ENCODE assay signal across 8 mouse cellular contexts in genomic region chr2:168128211-168128859, GRCm38 (mm10). TPM values are rescaled to one million over a fixed set of nuclear protein-coding genes. Genes with fewer than 3 reads are reported as not detected.
A peak's percentile ranks its signal among the peaks of the same experiment; 100 is the strongest.
DNase-seq lines count a peak whose midpoint lies in the region; ATAC-seq and TF ChIP-seq lines count a peak whose summit lies in the region.

No protein-coding gene starts in this region.

- H3K9me3 ChIP-seq in heart, embryonic 11.5 days (replicated peaks; ENCODE audit: control insufficient read depth, low read length) = no peaks in the 10 kb centered on the region
- no peaks in the 10 kb centered on the region for H3K9me3 ChIP-seq in kidney, embryonic 15.5 days (replicated peaks)
- H3K9me3 ChIP-seq in limb, embryonic 15.5 days = no peaks in the 10 kb centered on the region

- 0 out of 2 replicates have a peak overlapping the region, but pooled peaks have one; percentile 11 for H3K4me2 ChIP-seq in heart, embryonic 11.5 days
- H3K4me2 ChIP-seq in kidney, embryonic 15.5 days = no peak overlapping the region
- no peak overlapping the region for H3K4me2 ChIP-seq in limb, embryonic 15.5 days

- no peak overlapping the region for H3K27ac ChIP-seq in bone marrow, adult 2 months (ENCODE audit: control insufficient read depth, insufficient read depth, low read depth, low read length, poor library complexity)
- no peak overlapping the region for H3K27ac ChIP-seq in embryonic fibroblast, embryonic 13.5 days (ENCODE audit: insufficient read depth, low read length)
- peak overlapping the region; percentile 42; the same call in 1 of the 2 replicates for H3K27ac ChIP-seq in heart, embryonic 11.5 days (ENCODE audit: low read depth, low read length)
- H3K27ac ChIP-seq in kidney, embryonic 15.5 days = peak overlapping the region; percentile 56
- peak overlapping the region; percentile 72 for H3K27ac ChIP-seq in limb, embryonic 15.5 days

- peak; percentile 94 for DNase-seq in 416B (ENCODE audit: low read depth)
- DNase-seq in spleen, postnatal 4 days (ENCODE audit: low spot score in 2 of 2) = peak; percentile 81 to 91

- no peaks in the 10 kb centered on the region for H3K36me3 ChIP-seq in heart, embryonic 11.5 days (ENCODE audit: control insufficient read depth, insufficient read depth, low read length)
- no peaks in the 10 kb centered on the region for H3K36me3 ChIP-seq in kidney, embryonic 15.5 days
- H3K36me3 ChIP-seq in limb, embryonic 15.5 days = no peaks in the 10 kb centered on the region

- peak; percentile 76 for ATAC-seq in heart, embryonic 11.5 days (replicated peaks; ENCODE audit: insufficient number of reproducible peaks, low FRiP score, low TSS enrichment)
- ATAC-seq in kidney, embryonic 15.5 days (replicated peaks; ENCODE audit: low FRiP score) = peak; percentile 80
- ATAC-seq in limb, embryonic 15.5 days (ENCODE audit: insufficient number of reproducible peaks, low FRiP score, low TSS enrichment, low read depth) = peak; percentile 76
- peak; percentile 71 for ATAC-seq in monocyte, adult 5-6 weeks (replicated peaks; ENCODE audit: insufficient number of reproducible peaks, low FRiP score, low TSS enrichment, poor library complexity, severe bottlenecking)

- peak; percentile 60 for TF ChIP-seq CTCF in bone marrow, adult 2 months (IDR thresholded peaks at IDR 0.05; ENCODE audit: control insufficient read depth, insufficient read depth, low read length)
- TF ChIP-seq CTCF in embryonic fibroblast, embryonic 13.5 days (IDR thresholded peaks at IDR 0.05; ENCODE audit: borderline replicate concordance, insufficient read depth, low read length) = peak; percentile 41

- no peak overlapping the region for H3K4me3 ChIP-seq in bone marrow, adult 2 months (replicated peaks; ENCODE audit: control insufficient read depth, low read depth, low read length)
- no peak overlapping the region for H3K4me3 ChIP-seq in embryonic fibroblast, embryonic 13.5 days (ENCODE audit: insufficient read depth, low read length)
- H3K4me3 ChIP-seq in heart, embryonic 11.5 days (ENCODE audit: low read depth, low read length) = no peak overlapping the region
- no peak overlapping the region for H3K4me3 ChIP-seq in kidney, embryonic 15.5 days (replicated peaks)
- 0 out of 2 replicates have a peak overlapping the region, but pooled peaks have one; percentile 0 for H3K4me3 ChIP-seq in limb, embryonic 15.5 days

- 32% methylated on average over 14 of the region's 14 CpGs for WGBS in bone marrow, adult 2 months
- 31% methylated on average over 12 of the region's 14 CpGs for WGBS in heart, embryonic 11.5 days (ENCODE audit: insufficient replicate concordance)
- WGBS in kidney, embryonic 15.5 days = 39% methylated on average over 12 of the region's 14 CpGs
- WGBS in limb, embryonic 15.5 days = 26% methylated on average over 12 of the region's 14 CpGs

- H3K4me1 ChIP-seq in bone marrow, adult 2 months (ENCODE audit: control insufficient read depth, insufficient read depth, low read length) = no peaks in the 10 kb centered on the region
- H3K4me1 ChIP-seq in embryonic fibroblast, embryonic 13.5 days (ENCODE audit: control insufficient read depth, insufficient read depth, low read length) = no peaks in the 10 kb centered on the region
- H3K4me1 ChIP-seq in heart, embryonic 11.5 days (ENCODE audit: control insufficient read depth, insufficient read depth, low read length) = peaks cover 29% of the 10 kb centered on the region
- H3K4me1 ChIP-seq in kidney, embryonic 15.5 days = peaks cover 44% of the 10 kb centered on the region
- peaks cover 14% of the 10 kb centered on the region for H3K4me1 ChIP-seq in limb, embryonic 15.5 days

- no peaks in the 10 kb centered on the region for H3K27me3 ChIP-seq in heart, embryonic 11.5 days (ENCODE audit: control insufficient read depth, insufficient read depth, low read length)
- no peaks in the 10 kb centered on the region for H3K27me3 ChIP-seq in kidney, embryonic 15.5 days
- no peaks in the 10 kb centered on the region for H3K27me3 ChIP-seq in limb, embryonic 15.5 days

- TF ChIP-seq POLR2A in bone marrow, adult 2 months (IDR thresholded peaks at IDR 0.05; ENCODE audit: borderline replicate concordance, control insufficient read depth, low read depth, low read length) = no peak
- TF ChIP-seq POLR2A in embryonic fibroblast, embryonic 13.5 days (IDR thresholded peaks at IDR 0.05; ENCODE audit: low read depth, low read length) = no peak

- peak overlapping the region; percentile 46; the same call in 1 of the 2 replicates for H3K9ac ChIP-seq in heart, embryonic 11.5 days (ENCODE audit: low read depth, low read length)
- H3K9ac ChIP-seq in kidney, embryonic 15.5 days = no peak overlapping the region
- H3K9ac ChIP-seq in limb, embryonic 15.5 days = no peak overlapping the region

RNA-seq across cellular contexts. Expression of gene Pard6b, which starts 47.5 kb away (rescaled TPM):
- polyA plus RNA-seq in bone marrow, adult 2 months (2011; ENCODE audit: insufficient read depth, insufficient read length, low replicate concordance, missing spikeins) = 0.29 TPM in 1 of 2 replicates, not detected in the other
- 1.6 and 2.6 TPM in 2 replicates for polyA plus RNA-seq in embryonic fibroblast, embryonic 13.5 days (2011; ENCODE audit: insufficient read length, low read depth, missing spikeins)
- polyA plus RNA-seq in heart, embryonic 11.5 days (2014; fragmentation: Nextera tagmentation; extraction: Ambion mirVana) = 8.9 and 11.8 TPM in 2 replicates
- polyA plus RNA-seq in kidney, embryonic 15.5 days (2015; fragmentation: Nextera tagmentation; extraction: Ambion mirVana) = 19.0 and 20.4 TPM in 2 replicates
- polyA plus RNA-seq in limb, embryonic 15.5 days (2015; fragmentation: Nextera tagmentation; extraction: Ambion mirVana) = 2.9 and 3.8 TPM in 2 replicates
- total RNA-seq in monocyte, adult 5-6 weeks (2017) = 0.78 to 2.5 TPM in 2 of 3 replicates, not detected in the other

Comparison
In these comparisons a context has a peak if more than half of its experiments do, and no peak if none do; other contexts are left out.
1. H3K27ac ChIP-seq: peak in heart, embryonic 11.5 days (single experiment), kidney, embryonic 15.5 days (single experiment) and limb, embryonic 15.5 days (single experiment); none in bone marrow, adult 2 months (single experiment) and embryonic fibroblast, embryonic 13.5 days (single experiment).
2. Peak in every context shown above with its lines, with median percentiles within 50 percentile points of each other: ATAC-seq.